Mouse (Mus musculus) cerebellum, adult 2 months (tissue): ENCODE results near the gene Olfm4. TPM values are rescaled to one million over a fixed set of nuclear protein-coding genes. Genes with fewer than 3 reads are reported as not detected.

Source experiments
- DNase-seq, 2 experiments: peaks; one replicate each; pipeline ENCODE4 v3.0.0; 2021
- H3K27ac ChIP-seq: fragments of 200-500 bp; 2 replicates; pipeline ENCODE4 v1.5.1; 2012; ENCODE audit warnings: low read length, control low read depth, inconsistent platforms; ENCODE audit not compliant: insufficient read depth
- H3K27me3 ChIP-seq: fragments of 200-500 bp; 2 replicates; pipeline ENCODE4 v1.6.1; 2012; ENCODE audit warnings: inconsistent platforms, mild to moderate bottlenecking, low read length, moderate library complexity; ENCODE audit not compliant: control insufficient read depth, insufficient read depth
- H3K4me1 ChIP-seq: fragments of 200-500 bp; 2 replicates; pipeline ENCODE4 v1.6.1; 2011; ENCODE audit warnings: low read length; ENCODE audit not compliant: control insufficient read depth, insufficient read depth
- H3K4me3 ChIP-seq: fragments of 200-500 bp; replicated peaks from 2 replicates; pipeline ENCODE3; 2011; ENCODE audit warnings: mild to moderate bottlenecking, low read depth, low read length, control low read depth; ENCODE audit not compliant: insufficient read depth
- CTCF ChIP-seq: fragments of 200-500 bp; IDR thresholded peaks from 2 replicates; pipeline ENCODE4 v1.5.1; 2011; ENCODE audit warnings: low read depth, mild to moderate bottlenecking, control low read depth, low read length, moderate library complexity, borderline replicate concordance; ENCODE audit not compliant: insufficient read depth
- POLR2A ChIP-seq: fragments of 200-500 bp; IDR thresholded peaks from 2 replicates; pipeline ENCODE4 v1.6.1; 2011; ENCODE audit warnings: low read length, control low read depth, borderline replicate concordance; ENCODE audit not compliant: insufficient read depth
- WGBS: fragments of 180-500 bp; shearing (Covaris S2); methylation state at CpG from one replicate; pipeline ENCODE4 v1.1.7; 2018; 5-methylcytosine and 5-hydroxymethylcytosine counted together
- polyA plus RNA-seq: library from polyadenylated mRNA; depleted of rRNA; stranded (reverse); fragments of >200 nt; gene quantifications from 2 replicates; pipeline ENCODE4 v1.2.3, GENCODE M21; 2012

Gene Olfm4
- polyA plus RNA-seq, 1 experiment: 2.0 TPM

DNA sequence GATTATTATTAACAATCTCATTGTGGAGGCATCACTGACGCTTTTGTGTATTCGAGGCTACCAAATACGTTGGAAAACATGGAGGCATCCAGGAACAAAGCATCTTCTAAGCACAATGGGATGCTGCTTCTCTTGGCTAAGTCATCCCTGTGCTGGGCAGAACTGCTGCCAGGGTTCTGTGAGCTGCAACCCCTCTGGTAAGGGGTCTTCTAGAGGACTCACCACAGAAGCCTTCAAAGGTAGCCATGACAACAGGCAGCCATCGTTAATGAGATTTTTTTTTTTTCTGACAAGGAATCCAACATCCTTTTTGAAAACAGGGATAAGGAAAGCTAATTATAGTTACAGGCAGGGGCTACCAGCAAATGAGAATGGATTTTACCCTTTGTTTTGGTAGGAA is 13.7 kb downstream of the Olfm4 start:
- 33% methylated on average over 4 of the region's 4 CpGs for WGBS
- no peak overlapping the region for H3K4me3 ChIP-seq
- no peak overlapping the region for H3K27ac ChIP-seq
- no peak for DNase-seq
- no peaks in the 10 kb centered on the region for H3K4me1 ChIP-seq
- TF ChIP-seq CTCF: no peak
- TF ChIP-seq POLR2A: no peak
- H3K27me3 ChIP-seq: no peaks in the 10 kb centered on the region

DNA sequence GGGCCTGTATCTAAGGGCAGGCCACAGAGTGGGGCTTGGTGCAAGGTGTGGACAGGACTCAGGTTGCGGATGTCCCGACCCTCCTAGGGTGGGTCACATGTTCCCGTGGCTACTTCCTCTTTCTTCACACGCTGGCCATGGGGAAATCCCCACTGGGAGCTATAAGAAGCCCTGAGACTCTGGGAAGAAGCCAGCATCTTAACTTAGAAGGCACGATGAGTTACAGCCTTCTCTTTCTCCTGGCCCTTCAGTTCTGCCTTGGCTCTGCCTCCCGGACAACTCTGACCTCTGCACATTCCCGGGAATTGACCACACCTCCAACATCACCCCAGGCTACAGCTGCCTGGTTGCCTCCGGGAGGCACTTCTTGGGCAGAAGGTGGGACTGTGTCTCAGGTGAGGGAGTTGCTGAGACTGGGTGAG is 16.2 kb downstream of the Olfm4 start:
- H3K27ac ChIP-seq: no peak overlapping the region
- no peak overlapping the region for H3K4me3 ChIP-seq
- 57% methylated on average over 8 of the region's 8 CpGs for WGBS
- H3K27me3 ChIP-seq: no peaks in the 10 kb centered on the region
- TF ChIP-seq CTCF (no peak), POLR2A (no peak)
- no peak for DNase-seq
- H3K4me1 ChIP-seq: no peaks in the 10 kb centered on the region

DNA sequence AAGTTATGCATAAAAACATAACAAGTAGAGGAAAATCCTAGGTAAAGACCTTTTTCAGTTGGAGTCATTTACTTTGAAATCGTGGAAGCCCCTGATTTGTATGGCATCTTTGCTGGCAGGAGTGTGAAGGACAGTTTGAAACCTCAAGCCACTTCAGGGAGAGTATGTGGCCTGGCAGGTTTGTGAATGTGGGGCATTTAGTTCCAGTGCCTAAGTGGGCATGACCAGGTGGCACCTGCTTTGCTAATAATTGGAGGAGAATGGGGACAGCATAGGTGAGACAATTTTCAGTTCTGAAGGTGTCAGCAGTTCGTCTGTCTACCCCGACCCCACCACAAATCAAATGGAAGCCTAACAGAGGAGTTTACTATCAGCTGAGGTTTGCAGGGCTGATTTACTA is 23.8 kb downstream of the Olfm4 start:
- 84% methylated on average over 3 of the region's 3 CpGs for WGBS
- TF ChIP-seq CTCF: no peak
- no peak for TF ChIP-seq POLR2A

DNA sequence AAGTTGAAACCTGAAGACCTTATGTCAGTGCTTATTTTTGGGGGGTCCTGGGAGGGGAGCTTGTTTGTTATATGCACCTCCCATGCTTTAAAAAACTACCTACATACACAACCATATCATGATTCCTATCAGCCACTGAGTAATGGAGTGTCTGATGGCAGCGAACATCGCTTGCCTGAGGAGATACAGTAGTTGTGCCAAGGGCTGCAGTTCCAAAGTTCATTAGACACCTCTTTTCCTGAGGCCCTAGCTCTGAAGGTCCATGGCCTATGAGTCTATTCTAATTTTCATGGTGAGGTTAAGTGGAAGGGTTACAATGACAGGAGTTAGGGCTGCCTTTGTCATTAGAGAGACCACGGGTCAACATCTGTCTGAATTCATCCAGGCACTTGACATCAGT is 26.5 kb downstream of the Olfm4 start:
- H3K4me3 ChIP-seq: no peak overlapping the region
- H3K4me1 ChIP-seq: no peaks in the 10 kb centered on the region
- H3K27me3 ChIP-seq: no peaks in the 10 kb centered on the region
- WGBS: 90% methylated on average over 3 of the region's 3 CpGs
- DNase-seq: no peak
- TF ChIP-seq POLR2A (no peak), CTCF (no peak)
- H3K27ac ChIP-seq: no peak overlapping the region

More for the DNA sequence above, 23.8 kb downstream of the Olfm4 start:
- H3K4me1 ChIP-seq: no peaks in the 10 kb centered on the region
- H3K27me3 ChIP-seq: no peaks in the 10 kb centered on the region
- H3K27ac ChIP-seq: no peak overlapping the region
- no peak for DNase-seq
- no peak overlapping the region for H3K4me3 ChIP-seq

DNA sequence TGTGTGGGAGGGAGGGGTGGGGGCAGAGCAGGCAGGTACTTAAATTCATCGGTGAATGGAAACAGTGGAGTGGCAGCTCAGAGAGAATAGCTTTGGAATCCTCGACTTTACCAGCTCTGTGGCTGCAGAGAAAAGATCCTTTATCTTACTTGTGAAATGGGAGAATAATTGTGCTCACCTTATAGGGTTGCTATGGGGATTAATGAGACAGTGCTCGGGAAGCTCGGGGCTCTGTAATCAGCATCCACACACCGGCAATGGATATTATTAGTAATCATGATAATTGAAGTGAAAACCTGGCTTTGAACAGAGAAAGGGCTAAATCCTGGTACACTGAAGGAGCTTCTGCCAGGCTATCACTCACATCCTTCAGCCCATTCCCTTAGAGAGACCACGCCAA is 31.1 kb downstream of the Olfm4 start:
- Histone ChIP-seq H3K27me3 (no peaks in the 10 kb centered on the region), H3K27ac (no peak overlapping the region), H3K4me3 (no peak overlapping the region), H3K4me1 (no peaks in the 10 kb centered on the region)
- DNase-seq: no peak
- TF ChIP-seq POLR2A (no peak), CTCF (no peak)
- 50% methylated on average over 6 of the region's 6 CpGs for WGBS

DNA sequence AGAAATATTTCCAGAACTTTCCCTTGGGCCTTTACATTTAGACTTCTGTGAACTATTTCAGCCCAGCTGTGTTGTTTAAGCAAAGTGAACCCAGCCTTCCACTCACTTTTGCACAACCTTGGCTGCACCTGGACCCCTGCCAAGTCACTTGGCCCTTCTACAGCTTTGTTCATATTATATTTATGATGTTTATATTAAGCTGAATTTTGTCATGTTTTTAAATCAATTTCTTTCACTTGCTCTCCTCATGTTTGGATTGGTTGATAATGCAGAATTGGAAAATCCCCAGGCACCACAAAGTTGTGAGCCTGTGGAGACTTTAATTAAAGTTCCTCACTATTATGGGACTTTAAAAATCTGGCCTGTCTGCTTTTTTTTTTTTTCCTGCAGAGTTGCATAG is 32.2 kb downstream of the Olfm4 start:
- TF ChIP-seq POLR2A: no peak
- no peak for TF ChIP-seq CTCF
- DNase-seq: no peak
- no peak overlapping the region for H3K27ac ChIP-seq

DNA sequence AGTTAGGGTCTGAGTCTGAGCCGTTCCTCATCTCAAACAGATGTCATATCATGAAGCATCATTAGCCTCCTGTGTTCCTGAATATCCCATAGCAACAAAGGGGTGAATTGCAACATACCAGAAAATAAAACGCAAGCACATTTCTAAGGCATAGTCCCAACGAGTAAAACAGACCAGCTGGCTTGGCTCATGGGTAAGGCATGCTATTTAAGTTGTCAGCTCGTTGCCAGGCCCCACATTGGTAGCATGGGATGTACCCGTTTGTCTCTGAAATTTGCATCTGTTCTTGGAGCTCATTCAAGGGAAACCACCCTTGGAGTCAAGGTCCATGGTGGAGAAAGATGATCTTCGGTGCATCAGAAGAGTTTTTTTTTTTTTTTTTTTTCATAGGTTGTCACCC is 42.2 kb downstream of the Olfm4 start:
- Histone ChIP-seq H3K4me1 (no peaks in the 10 kb centered on the region), H3K27me3 (no peaks in the 10 kb centered on the region), H3K27ac (no peak overlapping the region), H3K4me3 (no peak overlapping the region)
- no peak for DNase-seq
- TF ChIP-seq POLR2A (no peak), CTCF (no peak)
- 5% methylated on average over 6 of the region's 6 CpGs for WGBS

More for the DNA sequence above, 32.2 kb downstream of the Olfm4 start:
- Histone ChIP-seq H3K4me3 (no peak overlapping the region), H3K4me1 (no peaks in the 10 kb centered on the region), H3K27me3 (no peaks in the 10 kb centered on the region)

DNA sequence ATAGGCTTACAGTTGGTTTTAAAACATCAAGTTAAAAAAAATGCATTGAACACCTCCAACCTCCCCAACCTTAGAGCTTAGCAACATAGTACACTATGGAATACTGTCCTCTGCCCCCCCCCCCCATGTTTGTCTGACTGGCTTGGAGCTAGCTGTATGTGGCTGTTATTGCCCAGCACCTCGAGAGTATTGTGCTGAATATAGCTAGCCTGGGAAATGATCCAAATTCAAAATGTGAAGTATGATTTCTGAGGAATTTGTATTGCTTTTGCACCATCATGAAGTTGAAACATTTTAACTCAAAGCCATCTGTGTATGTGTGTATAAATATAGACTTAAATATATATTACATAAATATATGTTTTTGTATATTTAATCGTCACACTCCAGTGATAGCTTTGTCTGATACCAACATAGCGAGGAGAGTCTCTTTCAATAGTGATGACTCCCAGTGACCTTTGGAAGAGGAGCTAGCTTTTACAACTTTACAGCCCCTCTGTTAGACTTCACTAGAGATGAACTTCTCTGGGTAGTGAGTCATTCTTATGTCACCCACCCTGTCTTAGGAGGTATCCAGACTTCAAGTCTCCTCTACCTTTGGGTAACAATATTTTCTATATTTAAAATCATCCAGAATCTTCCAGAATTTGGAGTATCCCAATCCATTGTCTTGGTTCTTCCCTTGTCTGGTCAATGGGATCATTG is 45.6 kb downstream of the Olfm4 start:
- DNase-seq: no peak
- no peaks in the 10 kb centered on the region for H3K4me1 ChIP-seq

More for the DNA sequence above, 45.6 kb downstream of the Olfm4 start:
- Histone ChIP-seq H3K27ac (no peak overlapping the region), H3K27me3 (no peaks in the 10 kb centered on the region), H3K4me3 (no peak overlapping the region)
- WGBS: 73% methylated on average over 3 of the region's 3 CpGs
- TF ChIP-seq POLR2A (no peak), CTCF (no peak)
